Mouse (Mus musculus) large intestine, adult 2 months (tissue): Measurements from ENCODE around the gene Rtkn. TPM values are rescaled to one million over a fixed set of nuclear protein-coding genes. Genes with fewer than 3 reads are reported as not detected.

Source experiments
- DNase-seq: peaks from one replicate; pipeline ENCODE4 v3.0.0-alpha.2; 2012; ENCODE audit warnings: low read depth, low spot score
- WGBS: fragments of 180-500 bp; shearing (Covaris S2); methylation state at CpG from one replicate; pipeline ENCODE4 v1.1.7; 2018; 5-methylcytosine and 5-hydroxymethylcytosine counted together
- polyA plus RNA-seq: library from polyadenylated mRNA; depleted of rRNA; stranded (reverse); fragments of >200 nt; gene quantifications from 2 replicates; pipeline ENCODE4 v1.2.3, GENCODE M21; 2012

The Rtkn gene
- polyA plus RNA-seq, 1 experiment: 79.9 TPM

- no peak for DNase-seq
- WGBS: under 1% methylated on average over 47 of the region's 48 CpGs
These were observed 19.4 kb upstream of the Rtkn start for GRCm38 (mm10) chr6:83115682-83116372.

GRCm38 (mm10) chr6:83116373-83117164, 18.7 kb upstream of the Rtkn start:
- WGBS: 66% methylated on average over 11 of the region's 11 CpGs
- no peak for DNase-seq

- DNase-seq: no peak
- 85% methylated on average over 4 of the region's 4 CpGs for WGBS
These were observed 18.2 kb upstream of the Rtkn start for GRCm38 (mm10) chr6:83117165-83117438.

GRCm38 (mm10) chr6:83117616-83118015, 17.6 kb upstream of the Rtkn start:
- no peak for DNase-seq
- 90% methylated on average over 13 of the region's 13 CpGs for WGBS

- WGBS: 81% methylated on average over 11 of the region's 11 CpGs
These were observed 16.9 kb upstream of the Rtkn start for GRCm38 (mm10) chr6:83118369-83118768.

GRCm38 (mm10) chr6:83118825-83119733, 16.2 kb upstream of the Rtkn start:
- WGBS: 72% methylated on average over 14 of the region's 14 CpGs
- no peak for DNase-seq

More at GRCm38 (mm10) chr6:83118369-83118768, 16.9 kb upstream of the Rtkn start:
- no peak for DNase-seq

GRCm38 (mm10) chr6:83119734-83120051, 15.6 kb upstream of the Rtkn start:
- 60% methylated on average over 7 of the region's 7 CpGs for WGBS
- no peak for DNase-seq

- DNase-seq: peak; percentile 100
- under 1% methylated on average over 37 of the region's 38 CpGs for WGBS
These were observed 14.1 kb upstream of the Rtkn start, which contains the start of gene Wbp1 for GRCm38 (mm10) chr6:83120930-83121862. TSS of gene Wbp1 (minus strand) at chr6:83121559.

GRCm38 (mm10) chr6:83121863-83122710, 13.2 kb upstream of the Rtkn start:
- WGBS: 2% methylated on average over 52 of the region's 52 CpGs
- no peak for DNase-seq

- no peak for DNase-seq
- WGBS: 89% methylated on average over 5 of the region's 5 CpGs
These were observed 12.3 kb upstream of the Rtkn start for GRCm38 (mm10) chr6:83122961-83123360.

GRCm38 (mm10) chr6:83124851-83125312, 10.4 kb upstream of the Rtkn start:
- under 1% methylated on average over 30 of the region's 30 CpGs for WGBS
- no peak for DNase-seq

- WGBS: 25% methylated on average over 5 of the region's 5 CpGs
- no peak for DNase-seq
These were observed 9.9 kb upstream of the Rtkn start, which contains the start of gene Ino80b for GRCm38 (mm10) chr6:83125331-83125730. TSS of gene Ino80b (minus strand) at chr6:83125431.

- no peak for DNase-seq
- WGBS: 94% methylated on average over 5 of the region's 5 CpGs
These were observed 7.8 kb upstream of the Rtkn start for GRCm38 (mm10) chr6:83127419-83127818.

- 12% methylated on average over 6 of the region's 6 CpGs for WGBS
- no peak for DNase-seq
These were observed 3.7 kb upstream of the Rtkn start for GRCm38 (mm10) chr6:83131469-83132034.

- WGBS: 51% methylated on average over 9 of the region's 9 CpGs
- DNase-seq: no peak
These were observed 2.9 kb upstream of the Rtkn start for GRCm38 (mm10) chr6:83132176-83132919.

GRCm38 (mm10) chr6:83134226-83134625, 1.0 kb upstream of the Rtkn start:
- 45% methylated on average over 3 of the region's 3 CpGs for WGBS
- DNase-seq: no peak

GRCm38 (mm10) chr6:83135571-83136161, 403 bp downstream of the Rtkn start:
- 4% methylated on average over 37 of the region's 37 CpGs for WGBS
- DNase-seq: no peak
